Mouse (Mus musculus): ENCODE data around the gene Plscr2.
"Not testable (repeated sequence)": the region's sequence is repeated elsewhere in the genome, so short reads cannot be mapped to it uniquely, and the experiment has no call there.

Gene Plscr2

GRCm38 (mm10) chr9:92273271-92273670 is 2.1 kb upstream of the Plscr2 start:
- no peak for DNase-seq (ENCODE audit: low read depth in 1 of 2, low spot score in 2 of 2)

GRCm38 (mm10) chr9:92273956-92274762 is 1.2 kb upstream of the Plscr2 start:
- DNase-seq (ENCODE audit: low read depth in 1 of 2, low spot score in 2 of 2): no peak

GRCm38 (mm10) chr9:92276360-92276759 is 958 bp downstream of the Plscr2 start:
- DNase-seq (ENCODE audit: low read depth in 1 of 2, low spot score in 2 of 2): no peak

GRCm38 (mm10) chr9:92280048-92280447 is 4.6 kb downstream of the Plscr2 start:
- no peak for DNase-seq (ENCODE audit: low read depth in 1 of 2, low spot score in 2 of 2)

- no peak for DNase-seq (ENCODE audit: low read depth in 1 of 2, low spot score in 2 of 2)
Observed at GRCm38 (mm10) chr9:92282563-92283171, 7.3 kb downstream of the Plscr2 start.

GRCm38 (mm10) chr9:92289675-92290074 is 14.3 kb downstream of the Plscr2 start:
- DNase-seq (ENCODE audit: low read depth in 1 of 2, low spot score in 2 of 2): no peak

GRCm38 (mm10) chr9:92292169-92292568 is 16.8 kb downstream of the Plscr2 start:
- no peak for DNase-seq (ENCODE audit: low read depth in 1 of 2, low spot score in 2 of 2)

- DNase-seq (ENCODE audit: low read depth in 1 of 2, low spot score in 2 of 2): no peak
Observed at GRCm38 (mm10) chr9:92292922-92293321, 17.5 kb downstream of the Plscr2 start.

GRCm38 (mm10) chr9:92293560-92294548 is 18.5 kb downstream of the Plscr2 start:
- DNase-seq (ENCODE audit: low read depth in 1 of 2, low spot score in 2 of 2): no peak

GRCm38 (mm10) chr9:92298288-92298687 is 22.9 kb downstream of the Plscr2 start:
- DNase-seq (ENCODE audit: low read depth in 1 of 2, low spot score in 2 of 2): no peak

GRCm38 (mm10) chr9:92301213-92301612 is 25.8 kb downstream of the Plscr2 start:
- DNase-seq (ENCODE audit: low read depth in 1 of 2, low spot score in 2 of 2): no peak

GRCm38 (mm10) chr9:92305075-92305474 is 29.7 kb downstream of the Plscr2 start:
- no peak for DNase-seq (ENCODE audit: low read depth in 1 of 2, low spot score in 2 of 2)

GRCm38 (mm10) chr9:92305620-92306220 is 30.3 kb downstream of the Plscr2 start:
- no peak for DNase-seq (ENCODE audit: low read depth in 1 of 2, low spot score in 2 of 2)

- DNase-seq (ENCODE audit: low read depth in 1 of 2, low spot score in 2 of 2): no peak
Observed at GRCm38 (mm10) chr9:92309077-92309476, 33.7 kb downstream of the Plscr2 start, which contains the start of gene 1700057G04Rik. 1700057G04Rik (plus strand) TSS chr9:92309377.

- DNase-seq (ENCODE audit: low read depth in 1 of 2, low spot score in 2 of 2): no peak
Observed at GRCm38 (mm10) chr9:92316791-92317190, 41.4 kb downstream of the Plscr2 start.

GRCm38 (mm10) chr9:92325936-92326335 is 50.5 kb downstream of the Plscr2 start:
- DNase-seq (ENCODE audit: low read depth in 1 of 2, low spot score in 2 of 2): not testable (repeated sequence)

- no peak for DNase-seq (ENCODE audit: low read depth in 1 of 2, low spot score in 2 of 2)
Observed at GRCm38 (mm10) chr9:92326813-92327212, 51.4 kb downstream of the Plscr2 start.

- no peak for DNase-seq (ENCODE audit: low read depth in 1 of 2, low spot score in 2 of 2)
Observed at GRCm38 (mm10) chr9:92331383-92331782, 56.0 kb downstream of the Plscr2 start.

- DNase-seq (ENCODE audit: low read depth in 1 of 2, low spot score in 2 of 2): no peak
Observed at GRCm38 (mm10) chr9:92334845-92335244, 59.4 kb downstream of the Plscr2 start.

GRCm38 (mm10) chr9:92335277-92335818 is 59.9 kb downstream of the Plscr2 start:
- DNase-seq (ENCODE audit: low read depth in 1 of 2, low spot score in 2 of 2): no peak

- DNase-seq (ENCODE audit: low read depth in 1 of 2, low spot score in 2 of 2): no peak
Observed at GRCm38 (mm10) chr9:92337063-92337462, 61.7 kb downstream of the Plscr2 start.
